14 mouse cellular contexts compared by ENCODE assay signal in genomic region chr16:49769831-49770261, GRCm38 (mm10). TPM values are rescaled to one million over a fixed set of nuclear protein-coding genes. Genes with fewer than 3 reads are reported as not detected.
DNase-seq lines count a peak whose midpoint lies in the region; ATAC-seq and TF ChIP-seq lines count a peak whose summit lies in the region.
"Had no signal": no experiment of that assay in that cellular context is flagged by ENCODE, and none has a peak within 500 bp of the region (broad histone marks: within the 10 kb centered on the region; RNA-seq: fewer than 3 reads in every experiment).

No protein-coding gene starts in this region.

- peak overlapping the region; percentile 17 for H3K9ac ChIP-seq in MEL (ENCODE audit: control insufficient read depth, low read depth, low read length, poor library complexity, severe bottlenecking)
- H3K9ac ChIP-seq in liver, adult 2 months (ENCODE audit: low read depth, low read length), result no peak overlapping the region
- H3K9ac ChIP-seq in forebrain, embryonic 12.5 days, result no peak overlapping the region
- H3K9ac ChIP-seq: forebrain, embryonic 13.5 days; hindbrain, embryonic 12.5 days had no signal

- peak; percentile 45 for ATAC-seq in megakaryocyte-erythroid progenitor cell, adult 5-6 weeks (replicated peaks; ENCODE audit: low FRiP score, low TSS enrichment, poor library complexity, severe bottlenecking)
- ATAC-seq in forebrain, embryonic 12.5 days (ENCODE audit: low FRiP score), result no peak
- ATAC-seq: forebrain, embryonic 13.5 days; Patski had no signal

- peak; percentile 41 to 65 for TF ChIP-seq EP300 in MEL (IDR thresholded peaks at IDR 0.05; ENCODE audit: low read depth in 1 of 2, low read length in 2 of 2)

- peaks cover 0 to 36% of the 10 kb centered on the region in 2 experiments; a peak in 2 of 4 replicates for H3K36me3 ChIP-seq in MEL (ENCODE audit: control insufficient read depth in 1 of 2, insufficient read depth in 2 of 2, low read length in 2 of 2)
- no peaks in the 10 kb centered on the region for H3K36me3 ChIP-seq in liver, adult 2 months (ENCODE audit: control insufficient read depth, insufficient read depth, low read length)
- H3K36me3 ChIP-seq in forebrain, embryonic 12.5 days (replicated peaks), result no peaks in the 10 kb centered on the region
- H3K36me3 ChIP-seq: hindbrain, embryonic 12.5 days had no signal

- TF ChIP-seq RAD21 in MEL (IDR thresholded peaks at IDR 0.05; ENCODE audit: low read depth, low read length), result no peak

- DNase-seq in embryo, embryonic 11.5 days (ENCODE audit: low read depth, low spot score), result peak; percentile 5
- DNase-seq in embryo, embryonic 11 days, result no peak
- peak; percentile 74 for DNase-seq in MEL (ENCODE audit: low read depth, low spot score)
- DNase-seq in liver, adult 2 months (ENCODE audit: extremely low read depth, low read depth, low spot score), result peak; percentile 24
- DNase-seq in left cerebral cortex, postnatal 36 days (ENCODE audit: low spot score in 2 of 2), result no peak
- DNase-seq in urinary bladder, postnatal 36 days (ENCODE audit: low spot score in 2 of 2), result no peak
- DNase-seq: gastrocnemius, postnatal 25 days; kidney, postnatal 10 days; right cerebral cortex, adult 18-20 months had no signal

- no peak overlapping the region for H3K4me2 ChIP-seq in forebrain, embryonic 12.5 days
- H3K4me2 ChIP-seq: forebrain, embryonic 13.5 days; hindbrain, embryonic 12.5 days had no signal

- H3K27ac ChIP-seq in MEL (ENCODE audit: control insufficient read depth, low read depth, low read length), result peak overlapping the region; percentile 94
- H3K27ac ChIP-seq in liver, adult 2 months (replicated peaks; ENCODE audit: insufficient read depth, low read depth, low read length), result 0 out of 2 replicates have a peak overlapping the region, but pooled peaks have one; percentile 27
- H3K27ac ChIP-seq in forebrain, embryonic 12.5 days, result no peak overlapping the region
- H3K27ac ChIP-seq: forebrain, embryonic 13.5 days; hindbrain, embryonic 12.5 days had no signal

- no peaks in the 10 kb centered on the region for H3K27me3 ChIP-seq in MEL (ENCODE audit: control insufficient read depth in 1 of 2, insufficient read depth in 2 of 2, low read length in 2 of 2)
- H3K27me3 ChIP-seq in liver, adult 2 months (ENCODE audit: control insufficient read depth, insufficient read depth, low read length), result no peaks in the 10 kb centered on the region
- no peaks in the 10 kb centered on the region for H3K27me3 ChIP-seq in forebrain, embryonic 12.5 days
- H3K27me3 ChIP-seq: forebrain, embryonic 13.5 days; hindbrain, embryonic 12.5 days; Patski had no signal

- H3K79me2 ChIP-seq in MEL (ENCODE audit: control insufficient read depth, insufficient read depth, low read length, poor library complexity), result no peaks in the 10 kb centered on the region
- H3K79me2 ChIP-seq in liver, adult 2 months (ENCODE audit: control insufficient read depth, insufficient read depth, low read length), result no peaks in the 10 kb centered on the region

- H3K4me1 ChIP-seq in MEL (ENCODE audit: control insufficient read depth in 1 of 2, insufficient read depth in 2 of 2, low read length in 2 of 2), result peaks cover 18 to 30% of the 10 kb centered on the region in 2 experiments
- H3K4me1 ChIP-seq in liver, adult 2 months (ENCODE audit: control insufficient read depth, insufficient read depth, low read length), result peaks cover 5% of the 10 kb centered on the region
- H3K4me1 ChIP-seq in forebrain, embryonic 12.5 days, result no peaks in the 10 kb centered on the region
- H3K4me1 ChIP-seq: forebrain, embryonic 13.5 days; hindbrain, embryonic 12.5 days had no signal

- WGBS in liver, adult 2 months, result 68% methylated on average over 2 of the region's 2 CpGs
- 82% methylated on average over 2 of the region's 2 CpGs for WGBS in forebrain, embryonic 12.5 days

- no peak for TF ChIP-seq CTCF in MEL (IDR thresholded peaks at IDR 0.05 in 2 of 3, conservative IDR thresholded peaks at IDR 0.05 in 1 of 3; ENCODE audit: control insufficient read depth in 1 of 3, insufficient read depth in 1 of 3, low read depth in 2 of 3, low read length in 3 of 3, poor library complexity in 1 of 3, severe bottlenecking in 1 of 3)
- TF ChIP-seq CTCF in liver, adult 2 months (IDR thresholded peaks at IDR 0.05; ENCODE audit: low read depth, low read length), result no peak

- no peak for TF ChIP-seq POLR2A in MEL (IDR thresholded peaks at IDR 0.05; ENCODE audit: control insufficient read depth in 1 of 2, insufficient read depth in 1 of 2, low read depth in 1 of 2, low read length in 2 of 2, poor library complexity in 1 of 2)
- TF ChIP-seq POLR2A in liver, adult 2 months (IDR thresholded peaks at IDR 0.05; ENCODE audit: extremely low read depth, insufficient read depth, low read length), result no peak

- H3K9me3 ChIP-seq in MEL (replicated peaks; ENCODE audit: insufficient read depth, low read length), result no peaks in the 10 kb centered on the region
- H3K9me3 ChIP-seq in forebrain, embryonic 12.5 days, result no peaks in the 10 kb centered on the region
- H3K9me3 ChIP-seq: forebrain, embryonic 13.5 days; hindbrain, embryonic 12.5 days had no signal

- intact Hi-C loops in left cerebral cortex, postnatal 36 days (cut with DNase I), result no loop called here

- H3K4me3 ChIP-seq in MEL (ENCODE audit: control insufficient read depth in 1 of 2, insufficient read depth in 1 of 2, low read depth in 2 of 2, low read length in 2 of 2), result peak overlapping the region in 1 of 2 experiments; percentile 3; a peak in 2 of 4 replicates
- H3K4me3 ChIP-seq in liver, adult 2 months (ENCODE audit: insufficient read depth, low read depth, low read length), result no peak overlapping the region
- no peak overlapping the region for H3K4me3 ChIP-seq in forebrain, embryonic 12.5 days (replicated peaks)
- H3K4me3 ChIP-seq: forebrain, embryonic 13.5 days; hindbrain, embryonic 12.5 days had no signal

TF ChIP-seq in MEL, 35 proteins besides CTCF, POLR2A, EP300 and RAD21:
- TF ChIP-seq GATA1 (IDR thresholded peaks at IDR 0.05; ENCODE audit: low read depth, low read length) (peak; percentile 47; the same call in 1 of the 2 replicates), TCF12 (IDR thresholded peaks at IDR 0.05; ENCODE audit: low read depth, low read length) (peak; percentile 46; the same call in 1 of the 2 replicates), ETS1 (IDR thresholded peaks at IDR 0.05; ENCODE audit: low read depth, low read length) (peak; percentile 16; the same call in 1 of the 2 replicates), MAFK (IDR thresholded peaks at IDR 0.05; ENCODE audit: borderline replicate concordance, low read depth, low read length) (0 out of 2 replicates have a peak, but pooled peaks have one; percentile 32), MAX (IDR thresholded peaks at IDR 0.05; ENCODE audit: low read length) (peak; percentile 56; the same call in 1 of the 2 replicates), ZMIZ1 (IDR thresholded peaks at IDR 0.05; ENCODE audit: low read depth, low read length) (0 out of 2 replicates have a peak, but pooled peaks have one; percentile 58), GABPA (IDR thresholded peaks at IDR 0.05; ENCODE audit: low read depth, low read length) (0 out of 2 replicates have a peak, but pooled peaks have one; percentile 56), TBP (IDR thresholded peaks at IDR 0.05; ENCODE audit: low read depth, low read length) (peak; percentile 35; the same call in 1 of the 2 replicates), RCOR1 (IDR thresholded peaks at IDR 0.05; ENCODE audit: low read depth, low read length) (no peak), CHD2 (IDR thresholded peaks at IDR 0.05; ENCODE audit: low read length) (no peak), JUND (IDR thresholded peaks at IDR 0.05; ENCODE audit: low read depth, low read length) (no peak), ELF1 (IDR thresholded peaks at IDR 0.05; ENCODE audit: low read depth, low read length) (no peak), MAZ (IDR thresholded peaks at IDR 0.05; ENCODE audit: low read depth, low read length) (0 out of 2 replicates have a peak, but pooled peaks have one; percentile 13), NELFE (IDR thresholded peaks at IDR 0.05; ENCODE audit: low read depth, low read length) (no peak), CHD1 (IDR thresholded peaks at IDR 0.05; ENCODE audit: low read depth, low read length) (no peak), POLR2AphosphoS5 (IDR thresholded peaks at IDR 0.05; ENCODE audit: borderline replicate concordance, low read depth, low read length) (no peak), KAT2A (conservative IDR thresholded peaks at IDR 0.05; ENCODE audit: low read depth, low read length) (0 out of 2 replicates have a peak, but pooled peaks have one; percentile 10), MYC (IDR thresholded peaks at IDR 0.05; ENCODE audit: low read depth, low read length) (0 out of 2 replicates have a peak, but pooled peaks have one; percentile 31), TAL1 (IDR thresholded peaks at IDR 0.05; ENCODE audit: low read length) (peak; percentile 49), ZNF384 (IDR thresholded peaks at IDR 0.05; ENCODE audit: low read depth, low read length) (no peak), POLR2AphosphoS2 (IDR thresholded peaks at IDR 0.05; ENCODE audit: low read length) (no peak), MYB (IDR thresholded peaks at IDR 0.05; ENCODE audit: low read depth, low read length) (peak; percentile 45; the same call in 1 of the 2 replicates), MXI1 (IDR thresholded peaks at IDR 0.05; ENCODE audit: low read depth, low read length) (0 out of 2 replicates have a peak, but pooled peaks have one; percentile 32), MEF2A (IDR thresholded peaks at IDR 0.05; ENCODE audit: extremely low read depth, insufficient replicate concordance, low read depth, low read length, poor library complexity, severe bottlenecking) (no peak)

RNA-seq across cellular contexts. Expression of gene Cd47, which starts 30.5 kb away (rescaled TPM):
- total RNA-seq in MEL (2012; rRNA removed), result 57.5 and 86.6 TPM in 2 replicates
- 10 to 100 TPM; 45.9 to 51.7 TPM for polyA plus RNA-seq in MEL (2012; ENCODE audit: insufficient read depth in 1 of 2, insufficient read length in 2 of 2, low read depth in 1 of 2, low replicate concordance in 2 of 2, missing spikeins in 1 of 2)
- total RNA-seq in liver, adult 2 months (2014; rRNA removed), result 87.7 and 99.9 TPM in 2 replicates
- polyA plus RNA-seq in liver, adult 2 months (2012; rRNA removed), result 34.7 and 40.3 TPM in 2 replicates
- total RNA-seq in megakaryocyte-erythroid progenitor cell, adult 5-6 weeks (2014; fragmentation: Nextera tagmentation), result 237 and 252 TPM in 2 replicates
- 166 and 180 TPM in 2 replicates for total RNA-seq in megakaryocyte-erythroid progenitor cell, adult 5-6 weeks (2017)
- 100 to 1,000 TPM; 234 to 245 TPM for total RNA-seq in left cerebral cortex, postnatal 36 days (2021)
- 61.0 and 61.4 TPM in 2 replicates for polyA plus RNA-seq in forebrain, embryonic 12.5 days (2016; fragmentation: Nextera tagmentation; extraction: Ambion mirVana)

Comparison
In these comparisons a context has a peak if more than half of its experiments do, and no peak if none do; other contexts are left out.
1. DNase-seq: peak in embryo, embryonic 11.5 days (single experiment), MEL (single experiment) and liver, adult 2 months (single experiment); none in embryo, embryonic 11 days (single experiment), left cerebral cortex, postnatal 36 days (0 of 2) and urinary bladder, postnatal 36 days (0 of 2).